Mouse (Mus musculus): Measurements from ENCODE around the gene Sgms1. TPM values are rescaled to one million over a fixed set of nuclear protein-coding genes. Genes with fewer than 3 reads are reported as not detected.

The Sgms1 gene
- polyA plus RNA-seq, 1 experiment from 2014 or later = 19.2 TPM

- H3K27ac ChIP-seq = no peak overlapping the region
- H3K4me1 ChIP-seq = no peaks in the 10 kb centered on the region
- H3K27me3 ChIP-seq = no peaks in the 10 kb centered on the region
- no peaks in the 10 kb centered on the region for H3K9me3 ChIP-seq (replicated peaks)
- 95% methylated on average over 8 of the region's 8 CpGs for WGBS
- peaks cover 4% of the 10 kb centered on the region; the same call in 1 of the 2 replicates for H3K36me3 ChIP-seq
- H3K9ac ChIP-seq = no peak overlapping the region
- no peak overlapping the region for H3K4me3 ChIP-seq
- ATAC-seq (ENCODE audit: low FRiP score) = no peak
- no peak overlapping the region for H3K4me2 ChIP-seq (replicated peaks)
These were observed 260.2 kb downstream of the Sgms1 start for GRCm38 (mm10) chr19:32129281-32129680.

- ATAC-seq (ENCODE audit: low FRiP score) = no peak
- no peaks in the 10 kb centered on the region for H3K4me1 ChIP-seq
- no peaks in the 10 kb centered on the region for H3K9me3 ChIP-seq (replicated peaks)
- H3K4me3 ChIP-seq = no peak overlapping the region
- H3K9ac ChIP-seq = no peak overlapping the region
- no peak overlapping the region for H3K4me2 ChIP-seq (replicated peaks)
- no peaks in the 10 kb centered on the region for H3K27me3 ChIP-seq
- H3K36me3 ChIP-seq = peaks cover 4% of the 10 kb centered on the region; the same call in 1 of the 2 replicates
- no peak overlapping the region for H3K27ac ChIP-seq
- 82% methylated on average over 10 of the region's 10 CpGs for whole genome bisulfite sequencing
These were observed 262.2 kb downstream of the Sgms1 start for GRCm38 (mm10) chr19:32127180-32127850.

GRCm38 (mm10) chr19:32124155-32124554 is 265.4 kb downstream of the Sgms1 start:
- Histone ChIP-seq H3K27ac (no peak overlapping the region), H3K4me2 (replicated peaks) (no peak overlapping the region), H3K27me3 (no peaks in the 10 kb centered on the region), H3K9me3 (replicated peaks) (no peaks in the 10 kb centered on the region), H3K4me3 (no peak overlapping the region), H3K9ac (no peak overlapping the region), H3K4me1 (no peaks in the 10 kb centered on the region), H3K36me3 (no peaks in the 10 kb centered on the region)
- no peak for ATAC-seq (ENCODE audit: low FRiP score)
- WGBS = 91% methylated on average over 9 of the region's 9 CpGs

GRCm38 (mm10) chr19:32123196-32123595 is 266.3 kb downstream of the Sgms1 start:
- H3K9ac ChIP-seq = no peak overlapping the region
- no peak overlapping the region for H3K27ac ChIP-seq
- H3K36me3 ChIP-seq = no peaks in the 10 kb centered on the region
- H3K9me3 ChIP-seq (replicated peaks) = no peaks in the 10 kb centered on the region
- H3K27me3 ChIP-seq = no peaks in the 10 kb centered on the region
- H3K4me1 ChIP-seq = no peaks in the 10 kb centered on the region
- H3K4me2 ChIP-seq (replicated peaks) = no peak overlapping the region
- WGBS = 93% methylated on average over 5 of the region's 5 CpGs
- ATAC-seq (ENCODE audit: low FRiP score) = no peak
- no peak overlapping the region for H3K4me3 ChIP-seq

- no peaks in the 10 kb centered on the region for H3K36me3 ChIP-seq
- H3K27ac ChIP-seq = no peak overlapping the region
- H3K4me3 ChIP-seq = no peak overlapping the region
- no peaks in the 10 kb centered on the region for H3K27me3 ChIP-seq
- H3K4me2 ChIP-seq (replicated peaks) = no peak overlapping the region
- no peak overlapping the region for H3K9ac ChIP-seq
- no peak for ATAC-seq (ENCODE audit: low FRiP score)
- no peaks in the 10 kb centered on the region for H3K4me1 ChIP-seq
- H3K9me3 ChIP-seq (replicated peaks) = no peaks in the 10 kb centered on the region
- WGBS = 88% methylated on average over 1 of the region's 1 CpGs
These were observed 268.7 kb downstream of the Sgms1 start for GRCm38 (mm10) chr19:32120798-32121197.

- Histone ChIP-seq H3K9me3 (replicated peaks) (no peaks in the 10 kb centered on the region), H3K27me3 (no peaks in the 10 kb centered on the region), H3K9ac (no peak overlapping the region), H3K4me3 (no peak overlapping the region), H3K36me3 (no peaks in the 10 kb centered on the region), H3K27ac (no peak overlapping the region), H3K4me1 (no peaks in the 10 kb centered on the region), H3K4me2 (replicated peaks) (no peak overlapping the region)
- no peak for ATAC-seq (ENCODE audit: low FRiP score)
- WGBS = 91% methylated on average over 2 of the region's 2 CpGs
These were observed 269.8 kb downstream of the Sgms1 start for GRCm38 (mm10) chr19:32119666-32120065.

GRCm38 (mm10) chr19:32118496-32118895 is 271.0 kb downstream of the Sgms1 start:
- Histone ChIP-seq H3K27ac (no peak overlapping the region), H3K36me3 (no peaks in the 10 kb centered on the region), H3K27me3 (no peaks in the 10 kb centered on the region), H3K4me2 (replicated peaks) (no peak overlapping the region), H3K4me1 (no peaks in the 10 kb centered on the region), H3K9ac (no peak overlapping the region), H3K4me3 (no peak overlapping the region), H3K9me3 (replicated peaks) (no peaks in the 10 kb centered on the region)
- 89% methylated on average over 3 of the region's 3 CpGs for WGBS
- no peak for ATAC-seq (ENCODE audit: low FRiP score)

GRCm38 (mm10) chr19:32117484-32118018 is 272.0 kb downstream of the Sgms1 start:
- no peak for ATAC-seq (ENCODE audit: low FRiP score)
- H3K27me3 ChIP-seq = no peaks in the 10 kb centered on the region
- no peak overlapping the region for H3K4me2 ChIP-seq (replicated peaks)
- H3K9ac ChIP-seq = no peak overlapping the region
- WGBS = 80% methylated on average over 6 of the region's 6 CpGs
- no peaks in the 10 kb centered on the region for H3K4me1 ChIP-seq
- H3K36me3 ChIP-seq = no peaks in the 10 kb centered on the region
- H3K4me3 ChIP-seq = no peak overlapping the region
- H3K9me3 ChIP-seq (replicated peaks) = no peaks in the 10 kb centered on the region
- no peak overlapping the region for H3K27ac ChIP-seq

GRCm38 (mm10) chr19:32111866-32112790 is 277.4 kb downstream of the Sgms1 start:
- ATAC-seq (ENCODE audit: low FRiP score) = no peak
- 87% methylated on average over 8 of the region's 8 CpGs for WGBS
- Histone ChIP-seq H3K4me2 (replicated peaks) (no peak overlapping the region), H3K4me3 (no peak overlapping the region), H3K4me1 (no peaks in the 10 kb centered on the region), H3K9ac (no peak overlapping the region), H3K36me3 (no peaks in the 10 kb centered on the region), H3K9me3 (replicated peaks) (no peaks in the 10 kb centered on the region), H3K27me3 (no peaks in the 10 kb centered on the region), H3K27ac (no peak overlapping the region)

- peak; percentile 95 for ATAC-seq (ENCODE audit: low FRiP score)
- WGBS = under 1% methylated on average over 28 of the region's 28 CpGs
These were observed 281.7 kb downstream of the Sgms1 start, which contains the start of gene Asah2 for GRCm38 (mm10) chr19:32107771-32108306. TSS of gene Asah2 (minus strand) at chr19:32108211.

GRCm38 (mm10) chr19:32106750-32107149 is 282.8 kb downstream of the Sgms1 start:
- no peaks in the 10 kb centered on the region for H3K9me3 ChIP-seq (replicated peaks)
- no peak overlapping the region for H3K4me2 ChIP-seq (replicated peaks)
- no peak overlapping the region for H3K4me3 ChIP-seq
- no peak for ATAC-seq (ENCODE audit: low FRiP score)
- H3K36me3 ChIP-seq = no peaks in the 10 kb centered on the region
- 0 out of 2 replicates have a peak, but pooled peaks cover 9% of the 10 kb centered on the region for H3K4me1 ChIP-seq
- H3K27ac ChIP-seq = no peak overlapping the region
- no peaks in the 10 kb centered on the region for H3K27me3 ChIP-seq
- 96% methylated on average over 2 of the region's 2 CpGs for WGBS
- H3K9ac ChIP-seq = no peak overlapping the region

More at GRCm38 (mm10) chr19:32107771-32108306, 281.7 kb downstream of the Sgms1 start, which contains the start of gene Asah2:
- Histone ChIP-seq H3K9ac (peak within 1 kb of the TSS; percentile 85), H3K9me3 (replicated peaks) (no peaks in the 10 kb centered on the region), H3K4me1 (0 out of 2 replicates have a peak, but pooled peaks cover 2% of the 10 kb centered on the region), H3K4me2 (replicated peaks) (peak within 1 kb of the TSS; percentile 63), H3K27ac (no peak within 1 kb of the TSS; the same call in 1 of the 2 replicates), H3K4me3 (peak within 1 kb of the TSS; percentile 54), H3K36me3 (no peaks in the 10 kb centered on the region), H3K27me3 (no peaks in the 10 kb centered on the region)

- H3K4me1 ChIP-seq = 0 out of 2 replicates have a peak, but pooled peaks cover 9% of the 10 kb centered on the region
- no peak for ATAC-seq (ENCODE audit: low FRiP score)
- no peak overlapping the region for H3K9ac ChIP-seq
- H3K4me2 ChIP-seq (replicated peaks) = no peak overlapping the region
- no peaks in the 10 kb centered on the region for H3K27me3 ChIP-seq
- H3K4me3 ChIP-seq = no peak overlapping the region
- 77% methylated on average over 4 of the region's 4 CpGs for WGBS
- no peak overlapping the region for H3K27ac ChIP-seq
- H3K9me3 ChIP-seq (replicated peaks) = no peaks in the 10 kb centered on the region
- H3K36me3 ChIP-seq = no peaks in the 10 kb centered on the region
These were observed 285.3 kb downstream of the Sgms1 start for GRCm38 (mm10) chr19:32104217-32104616.

All from hindbrain, embryonic 12.5 days (tissue).